In the genomic region with DNA sequence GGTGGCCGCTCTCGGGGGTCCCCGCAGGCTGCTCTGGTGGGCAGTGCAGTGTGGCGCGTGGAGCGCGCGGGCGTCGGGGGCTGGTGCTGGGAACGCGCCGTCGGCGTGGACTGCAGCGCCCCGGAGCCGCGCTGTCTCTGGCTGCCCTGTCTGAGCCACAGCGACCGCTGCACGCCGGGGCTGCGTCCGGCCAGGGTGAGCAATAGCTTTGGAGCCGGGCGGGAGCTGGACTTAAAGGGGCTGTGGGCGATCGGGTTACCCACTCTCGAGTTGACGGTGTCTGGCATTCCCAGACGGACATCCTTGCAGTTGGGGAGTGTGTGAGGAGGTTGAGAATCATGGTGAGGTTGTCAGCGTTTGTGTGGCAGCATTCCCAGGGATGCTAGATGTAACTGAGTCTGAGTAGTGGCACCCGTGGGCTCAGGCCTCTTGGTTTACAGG, we compare ENCODE assay signal across 8 mouse cellular contexts. TPM values are rescaled to one million over a fixed set of nuclear protein-coding genes. Genes with fewer than 3 reads are reported as not detected.
A peak's percentile ranks its signal among the peaks of the same experiment; 100 is the strongest.
DNase-seq lines count a peak whose midpoint lies in the region; ATAC-seq and TF ChIP-seq lines count a peak whose summit lies in the region.
"Had no signal": no experiment of that assay in that cellular context is flagged by ENCODE, and none has a peak within 500 bp of the region (broad histone marks: within the 10 kb centered on the region; RNA-seq: fewer than 3 reads in every experiment).

No protein-coding gene starts in this region.

- H3K4me3 ChIP-seq in thymus, adult 2 months (ENCODE audit: control insufficient read depth, insufficient read depth, low read length) = peak overlapping the region; percentile 17
- peak overlapping the region; percentile 72 for H3K4me3 ChIP-seq in intestine, embryonic 15.5 days (replicated peaks)
- peak overlapping the region; percentile 37 for H3K4me3 ChIP-seq in midbrain, embryonic 13.5 days (replicated peaks)
- H3K4me3 ChIP-seq in cerebellum, adult 2 months (replicated peaks; ENCODE audit: insufficient read depth, low read depth, low read length) = no peak overlapping the region

- H3K27me3 ChIP-seq in thymus, adult 2 months (ENCODE audit: control insufficient read depth, insufficient read depth, low read length) = peaks cover 12% of the 10 kb centered on the region
- H3K27me3 ChIP-seq in intestine, embryonic 15.5 days (replicated peaks) = 0 out of 2 replicates have a peak, but pooled peaks cover 6% of the 10 kb centered on the region
- H3K27me3 ChIP-seq in midbrain, embryonic 13.5 days = peaks cover 53% of the 10 kb centered on the region
- no peaks in the 10 kb centered on the region for H3K27me3 ChIP-seq in cerebellum, adult 2 months (ENCODE audit: control insufficient read depth, insufficient read depth, low read length)

- ATAC-seq in erythroblast, adult 5-6 weeks (replicated peaks; ENCODE audit: low FRiP score, poor library complexity, severe bottlenecking) = 0 out of 2 replicates have a peak, but pooled peaks have one; percentile 5
- peak; percentile 21; the same call in 1 of the 2 replicates for ATAC-seq in intestine, embryonic 15.5 days
- no peak for ATAC-seq in midbrain, embryonic 13.5 days

- H3K9me3 ChIP-seq in intestine, embryonic 15.5 days = no peaks in the 10 kb centered on the region
- H3K9me3 ChIP-seq in midbrain, embryonic 13.5 days = no peaks in the 10 kb centered on the region

- H3K9ac ChIP-seq in intestine, embryonic 15.5 days = peak overlapping the region; percentile 77
- peak overlapping the region; percentile 48 for H3K9ac ChIP-seq in midbrain, embryonic 13.5 days (replicated peaks)

- WGBS in thymus, adult 2 months = 10% methylated on average over 34 of the region's 34 CpGs
- WGBS in intestine, embryonic 15.5 days = 2% methylated on average over 34 of the region's 34 CpGs
- 4% methylated on average over 34 of the region's 34 CpGs for WGBS in midbrain, embryonic 13.5 days
- 11% methylated on average over 34 of the region's 34 CpGs for WGBS in cerebellum, adult 2 months

- no peak overlapping the region for H3K27ac ChIP-seq in thymus, adult 2 months (ENCODE audit: control insufficient read depth, insufficient read depth, low read length)
- peak overlapping the region; percentile 87 for H3K27ac ChIP-seq in intestine, embryonic 15.5 days
- no peak overlapping the region for H3K27ac ChIP-seq in midbrain, embryonic 13.5 days
- no peak overlapping the region for H3K27ac ChIP-seq in cerebellum, adult 2 months (ENCODE audit: insufficient read depth, low read length)

- no peak for DNase-seq in thymus, adult 2 months
- no peak for DNase-seq in thymus, postnatal 10 days (ENCODE audit: low spot score in 2 of 2)
- no peak for DNase-seq in cerebellum, adult 2 months
- no peak for DNase-seq in right cerebral cortex, postnatal 10 days (ENCODE audit: low spot score in 2 of 2)

- H3K4me1 ChIP-seq in thymus, adult 2 months (replicated peaks; ENCODE audit: control insufficient read depth, insufficient read depth, low read length) = peaks cover 26% of the 10 kb centered on the region
- peaks cover 70% of the 10 kb centered on the region for H3K4me1 ChIP-seq in intestine, embryonic 15.5 days (replicated peaks)
- H3K4me1 ChIP-seq in midbrain, embryonic 13.5 days (replicated peaks) = peaks cover 42% of the 10 kb centered on the region
- peaks cover 5% of the 10 kb centered on the region; the same call in 1 of the 2 replicates for H3K4me1 ChIP-seq in cerebellum, adult 2 months (ENCODE audit: control insufficient read depth, insufficient read depth, low read length)

- no peaks in the 10 kb centered on the region for H3K36me3 ChIP-seq in thymus, adult 2 months (ENCODE audit: control insufficient read depth, insufficient read depth, low read length)
- H3K36me3 ChIP-seq in intestine, embryonic 15.5 days = 0 out of 2 replicates have a peak, but pooled peaks cover 6% of the 10 kb centered on the region
- H3K36me3 ChIP-seq in midbrain, embryonic 13.5 days = no peaks in the 10 kb centered on the region

- TF ChIP-seq CTCF in thymus, adult 2 months (IDR thresholded peaks at IDR 0.05; ENCODE audit: borderline replicate concordance, control insufficient read depth, extremely low read depth, insufficient read depth, low read length, poor library complexity) = no peak
- no peak for TF ChIP-seq CTCF in cerebellum, adult 2 months (IDR thresholded peaks at IDR 0.05; ENCODE audit: borderline replicate concordance, insufficient read depth, low read depth, low read length)

- H3K4me2 ChIP-seq in intestine, embryonic 15.5 days (replicated peaks) = peak overlapping the region; percentile 78
- H3K4me2 ChIP-seq in midbrain, embryonic 13.5 days (replicated peaks) = peak overlapping the region; percentile 51

- TF ChIP-seq POLR2A in thymus, adult 2 months (IDR thresholded peaks at IDR 0.05; ENCODE audit: control insufficient read depth, extremely low read depth, insufficient read depth, low read length, poor library complexity) = no peak
- no peak for TF ChIP-seq POLR2A in cerebellum, adult 2 months (IDR thresholded peaks at IDR 0.05; ENCODE audit: borderline replicate concordance, insufficient read depth, low read length)

RNA-seq across cellular contexts. Expression of gene Arhgap23, which starts 25.1 kb away (rescaled TPM):
- 13.3 and 18.0 TPM in 2 replicates for polyA plus RNA-seq in thymus, adult 2 months (2012; rRNA removed)
- 21.3 and 21.9 TPM in 2 replicates for total RNA-seq in erythroblast, adult 5-6 weeks (2015; ENCODE audit: low replicate concordance)
- total RNA-seq in erythroblast, adult 5-6 weeks (2017; ENCODE audit: low replicate concordance) = 25.6 and 30.2 TPM in 2 replicates
- polyA plus RNA-seq in intestine, embryonic 15.5 days (2015; fragmentation: Nextera tagmentation; extraction: Ambion mirVana) = 4.2 and 4.6 TPM in 2 replicates
- 5.1 and 6.5 TPM in 2 replicates for polyA plus RNA-seq in midbrain, embryonic 13.5 days (2015; fragmentation: Nextera tagmentation; extraction: Ambion mirVana)
- polyA plus RNA-seq in cerebellum, adult 2 months (2012; rRNA removed) = 68.9 and 77.2 TPM in 2 replicates

RNA-seq across cellular contexts. Expression of gene 4933428G20Rik, which starts 59.7 kb away (rescaled TPM):
- polyA plus RNA-seq in thymus, adult 2 months (2012; rRNA removed) = not detected in 2 replicates
- not detected in 2 replicates for total RNA-seq in erythroblast, adult 5-6 weeks (2015; ENCODE audit: low replicate concordance)
- not detected in 2 replicates for total RNA-seq in erythroblast, adult 5-6 weeks (2017; ENCODE audit: low replicate concordance)
- 0.47 and 0.55 TPM in 2 replicates for polyA plus RNA-seq in intestine, embryonic 15.5 days (2015; fragmentation: Nextera tagmentation; extraction: Ambion mirVana)
- 0.88 and 1.2 TPM in 2 replicates for polyA plus RNA-seq in midbrain, embryonic 13.5 days (2015; fragmentation: Nextera tagmentation; extraction: Ambion mirVana)
- polyA plus RNA-seq in cerebellum, adult 2 months (2012; rRNA removed) = not detected in 2 replicates
- total RNA-seq: hematopoietic stem cell, adult 5-6 weeks had no signal
